Mouse (Mus musculus) liver (tissue): ENCODE data around the gene Zfp937.
"Not testable (repeated sequence)": the region's sequence is repeated elsewhere in the genome, so short reads cannot be mapped to it uniquely, and the experiment has no call there.

Source experiments
- DNase-seq: peaks from one replicate; pipeline ENCODE4 v3.0.0-alpha.2; 2020; ENCODE audit warnings: mixed read lengths

The Zfp937 gene

DNA sequence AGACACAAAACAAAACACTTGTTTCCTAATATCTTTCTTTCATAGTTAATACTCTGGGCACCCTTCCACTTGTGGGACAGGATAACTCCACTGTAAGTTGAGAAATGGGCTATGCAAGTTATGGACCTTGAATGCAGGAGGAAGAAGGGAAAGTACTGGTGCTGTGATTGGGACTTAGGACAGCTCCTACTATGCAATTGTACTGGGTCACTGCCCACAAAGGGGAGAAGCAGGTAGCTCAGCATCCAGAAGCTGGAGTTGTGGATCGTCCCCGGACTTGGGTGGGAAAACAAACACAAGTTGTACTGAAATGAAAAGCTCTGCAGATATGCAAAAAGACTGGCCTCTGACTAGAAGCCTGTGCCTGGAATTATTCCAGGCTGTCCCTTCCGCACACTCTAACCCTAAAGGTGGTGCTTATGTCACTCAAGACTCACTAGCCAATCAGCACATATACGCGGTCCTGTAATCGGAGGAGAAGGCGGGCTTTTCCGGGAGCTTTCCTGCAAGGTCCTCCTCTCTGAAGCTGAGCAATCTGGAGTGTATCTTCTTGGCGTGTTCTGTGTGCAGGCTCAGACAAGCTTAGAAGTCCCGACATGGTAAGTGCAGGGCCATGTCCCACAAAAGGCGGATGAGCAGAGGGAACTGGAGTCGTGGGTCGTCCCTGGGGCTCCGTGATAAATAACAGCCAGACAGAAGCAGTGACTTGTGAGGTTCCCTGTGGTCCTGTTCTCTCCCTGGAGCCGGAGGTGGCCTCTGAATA lies at the start of gene Zfp937:
Zfp937 (plus strand) TSS at position 474 of the 763 bp plus-strand sequence.
- DNase-seq: peak; percentile 17

DNA sequence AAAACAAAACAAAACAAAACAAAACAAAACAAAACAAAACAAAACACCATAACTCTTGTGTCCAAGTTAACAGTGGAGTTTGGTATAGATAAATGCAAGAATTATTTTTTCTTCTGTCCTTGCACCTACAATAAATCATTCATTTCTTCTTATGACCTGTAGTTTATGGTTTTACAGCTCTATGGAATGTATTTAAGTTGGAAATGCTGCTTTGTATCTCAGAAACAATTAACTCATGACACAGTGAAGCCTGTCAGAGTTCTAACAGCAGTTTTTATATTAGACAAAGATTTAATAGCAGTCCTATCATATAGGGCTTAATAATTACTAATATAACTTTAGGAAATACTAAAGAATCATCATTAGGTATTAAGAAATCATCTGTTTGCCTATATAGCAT lies 44.0 kb upstream of the Zfp937 start:
- DNase-seq: no peak

DNA sequence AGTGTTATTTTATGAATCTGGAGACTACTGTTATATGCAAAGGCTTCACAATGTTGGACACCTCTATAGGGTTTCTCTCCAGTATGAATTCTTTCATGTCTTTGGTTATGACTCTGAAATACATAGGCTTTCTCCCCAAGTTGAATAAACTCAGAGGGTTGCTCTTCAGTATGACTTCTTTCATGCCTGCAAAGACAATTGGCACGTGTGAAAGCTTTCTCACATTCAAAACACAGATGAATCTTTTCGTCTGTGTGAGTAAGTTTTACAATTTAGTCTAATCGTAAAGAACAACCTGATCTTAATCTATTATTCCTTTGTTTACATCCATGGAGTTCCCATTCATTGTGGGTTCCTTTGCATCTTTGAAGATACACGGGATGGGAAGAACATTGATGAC lies 38.3 kb upstream of the Zfp937 start, which contains the start of gene Gm10770:
Gm10770 (minus strand) TSS at position 101 of the 400 bp plus-strand sequence.
- not testable (repeated sequence) for DNase-seq

DNA sequence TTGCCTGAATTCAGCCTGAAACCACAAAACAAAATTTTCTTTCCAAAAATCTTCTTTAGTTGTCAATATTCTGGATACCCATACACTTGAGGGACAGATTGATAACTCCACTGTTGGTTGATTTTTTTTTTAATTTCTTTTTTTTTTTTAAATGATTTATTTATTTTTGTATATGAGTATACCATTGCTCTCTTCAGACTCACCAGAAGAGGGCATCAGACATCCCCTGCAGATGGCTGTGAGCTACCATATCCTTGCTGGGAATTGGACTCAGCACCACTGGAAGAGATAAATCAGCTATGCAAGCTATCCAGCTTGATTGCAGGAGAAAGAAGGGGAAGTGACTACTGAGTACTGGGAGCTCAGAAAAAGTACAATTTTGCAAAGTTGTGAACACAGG lies 36.8 kb upstream of the Zfp937 start:
- not testable (repeated sequence) for DNase-seq

DNA sequence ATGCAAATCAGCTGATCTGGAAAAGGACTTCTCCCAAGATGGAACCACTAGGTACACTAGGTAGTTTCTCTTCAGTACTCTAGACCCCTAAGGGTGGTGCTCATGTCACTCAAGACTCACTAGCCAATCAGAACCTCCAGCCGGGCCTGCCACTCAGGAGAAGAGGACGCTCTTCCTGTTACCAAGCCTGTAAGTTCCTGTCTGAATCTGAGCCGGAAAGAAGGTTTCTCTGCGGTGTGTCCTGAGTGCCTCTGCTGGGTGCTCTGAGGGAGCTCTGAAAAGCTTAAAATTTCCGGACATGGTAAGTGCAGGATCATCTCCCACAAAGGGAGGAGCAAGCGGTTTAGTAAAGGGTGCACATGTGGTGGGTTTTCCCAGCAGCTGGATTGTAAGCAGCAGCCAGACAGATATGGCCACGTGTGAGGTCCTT lies 36.3 kb upstream of the Zfp937 start, which contains the start of gene Gm14139:
Gm14139 (plus strand) TSS at position 186 of the 430 bp plus-strand sequence.
- not testable (repeated sequence) for DNase-seq

DNA sequence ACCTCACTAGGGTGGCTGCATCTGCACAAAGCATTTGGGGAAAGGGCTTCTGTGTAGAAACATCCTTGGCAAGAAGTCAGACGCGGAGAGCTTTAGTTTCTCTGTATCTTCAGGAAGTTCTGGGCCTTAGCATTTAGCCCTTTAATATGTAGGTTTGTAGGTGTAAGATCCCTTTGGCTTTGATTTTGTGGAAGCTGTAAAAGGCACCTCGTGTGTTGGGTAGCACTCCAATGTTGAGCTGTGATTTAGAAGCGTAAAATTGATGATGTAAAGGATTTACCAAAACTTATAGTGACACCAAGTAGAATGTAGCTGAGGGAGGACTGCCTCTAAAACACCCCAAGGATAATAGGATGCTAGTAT lies 471 bp downstream of the Zfp937 start:
- not testable (repeated sequence) for DNase-seq

DNA sequence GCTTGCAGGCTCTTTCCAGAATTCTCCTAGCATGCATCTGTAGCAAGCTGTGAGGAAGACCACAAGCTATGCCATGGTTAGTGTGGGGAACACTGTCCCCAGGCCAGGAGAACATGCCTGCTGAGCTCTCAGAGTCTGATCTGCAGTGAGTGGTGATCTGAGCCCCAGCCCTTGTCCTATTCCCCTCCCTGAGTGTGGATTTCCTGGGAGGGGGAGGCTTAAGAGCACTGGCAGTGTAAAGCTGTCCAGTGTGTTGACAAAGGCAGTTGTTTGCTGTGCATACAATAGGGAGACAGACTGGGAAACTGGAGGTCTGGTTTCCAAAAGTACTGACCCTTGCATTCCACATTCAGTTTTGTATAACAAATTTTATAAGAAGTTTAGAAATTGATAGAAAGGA lies 5.4 kb downstream of the Zfp937 start:
- DNase-seq: not testable (repeated sequence)

DNA sequence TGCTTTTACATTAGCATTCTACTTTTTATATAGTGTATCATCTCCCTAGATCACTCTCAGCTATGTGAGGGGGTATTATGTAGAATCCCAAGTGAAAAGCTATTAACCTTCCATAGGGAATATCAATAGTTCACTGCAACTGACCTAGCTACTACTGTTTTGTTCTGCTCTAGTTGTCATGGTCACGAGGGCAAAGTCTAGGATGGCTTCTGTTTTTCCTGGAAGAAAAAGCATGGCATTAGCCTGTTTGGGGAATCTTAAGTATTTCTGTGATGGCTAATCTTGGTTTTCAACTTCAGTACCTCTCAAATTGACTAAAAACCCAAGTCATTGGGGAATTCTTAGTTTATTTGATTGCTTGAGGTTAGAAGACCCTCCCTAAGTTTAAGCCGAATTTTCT lies 25.3 kb downstream of the Zfp937 start:
- no peak for DNase-seq

DNA sequence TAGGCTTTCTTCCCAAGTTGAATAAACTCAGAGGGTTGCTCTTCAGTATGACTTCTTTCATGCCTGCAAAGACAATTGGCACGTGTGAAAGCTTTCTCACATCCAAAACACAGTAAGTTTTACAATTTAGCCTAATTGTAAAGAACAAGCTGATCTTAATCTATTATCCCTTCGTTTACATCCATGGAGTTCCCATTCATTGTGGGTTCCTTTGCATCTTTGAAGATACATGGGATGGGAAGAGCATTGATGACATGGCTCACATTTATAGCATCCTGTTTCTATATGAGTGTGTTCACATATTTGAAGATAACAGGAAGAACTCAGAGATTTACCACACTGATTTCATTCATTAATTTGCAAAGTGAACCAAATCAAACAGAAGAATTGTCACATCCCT lies 37.6 kb downstream of the Zfp937 start, which contains the start of gene Gm21994:
Gm21994 (minus strand) TSS at position 101 of the 400 bp plus-strand sequence.
- DNase-seq: not testable (repeated sequence)

DNA sequence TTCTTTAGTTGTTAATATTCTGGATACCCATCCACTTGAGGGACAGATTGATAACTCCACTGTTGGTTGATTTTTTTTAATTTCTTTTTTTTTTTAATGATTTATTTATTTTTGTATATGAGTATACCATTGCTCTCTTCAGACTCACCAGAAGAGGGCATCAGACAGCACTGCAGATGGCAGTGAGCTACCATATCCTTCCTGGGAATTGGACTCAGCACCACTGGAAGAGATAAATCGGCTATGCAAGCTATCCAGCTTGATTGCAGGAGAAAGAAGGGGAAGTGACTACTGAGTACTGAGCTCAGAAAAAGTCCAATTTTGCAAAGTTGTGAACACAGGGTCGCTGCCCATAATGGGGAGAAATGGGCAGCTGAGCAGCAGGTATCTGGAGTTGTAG lies 39.0 kb downstream of the Zfp937 start:
- not testable (repeated sequence) for DNase-seq

DNA sequence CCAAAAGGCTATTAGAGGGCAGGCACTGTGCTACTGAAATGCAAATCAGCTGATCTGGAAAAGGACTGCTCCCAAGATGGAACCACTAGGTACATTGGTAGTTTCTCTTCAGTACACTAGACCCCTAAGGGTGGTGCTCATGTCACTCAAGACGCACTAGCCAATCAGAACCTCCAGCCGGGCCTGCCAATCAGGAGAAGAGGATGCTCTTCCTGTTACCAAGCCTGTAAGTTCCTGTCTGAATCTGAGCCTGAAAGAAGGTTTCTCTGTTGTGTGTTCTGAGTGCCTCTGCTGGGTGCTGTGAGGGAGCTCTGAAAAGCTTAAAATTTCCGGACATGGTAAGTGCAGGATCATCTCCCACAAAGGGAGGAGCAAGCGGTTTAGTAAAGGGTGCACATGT lies 39.4 kb downstream of the Zfp937 start, which contains the start of gene Gm14124:
Gm14124 (plus strand) TSS at position 227 of the 400 bp plus-strand sequence.
- not testable (repeated sequence) for DNase-seq
